Mouse (Mus musculus): ENCODE measurements at regions not wholly inside any gene's neighbourhood (a gene's known extent, or its start where the extent isn't known, plus 50 kb on each side); places are given as distances from the start of the nearest gene placed in this dataset.
"Not testable (repeated sequence)": the region's sequence is repeated elsewhere in the genome, so short reads cannot be mapped to it uniquely, and the experiment has no call there.

GRCm38 (mm10) chr7:138758386-138758785 lies 87.5 kb upstream of the Ppp2r2d start:
- Histone ChIP-seq H3K4me1 (no peaks in the 10 kb centered on the region), H3K36me3 (no peaks in the 10 kb centered on the region), H3K9me3 (replicated peaks) (no peaks in the 10 kb centered on the region), H3K4me3 (replicated peaks) (no peak overlapping the region), H3K27ac (replicated peaks) (no peak overlapping the region), H3K4me2 (replicated peaks) (no peak overlapping the region), H3K9ac (no peak overlapping the region), H3K27me3 (no peaks in the 10 kb centered on the region)
- no peak for ATAC-seq (ENCODE audit: insufficient number of reproducible peaks, low FRiP score, low TSS enrichment, low read depth)
- WGBS = 73% methylated on average over 1 of the region's 1 CpGs

DNA sequence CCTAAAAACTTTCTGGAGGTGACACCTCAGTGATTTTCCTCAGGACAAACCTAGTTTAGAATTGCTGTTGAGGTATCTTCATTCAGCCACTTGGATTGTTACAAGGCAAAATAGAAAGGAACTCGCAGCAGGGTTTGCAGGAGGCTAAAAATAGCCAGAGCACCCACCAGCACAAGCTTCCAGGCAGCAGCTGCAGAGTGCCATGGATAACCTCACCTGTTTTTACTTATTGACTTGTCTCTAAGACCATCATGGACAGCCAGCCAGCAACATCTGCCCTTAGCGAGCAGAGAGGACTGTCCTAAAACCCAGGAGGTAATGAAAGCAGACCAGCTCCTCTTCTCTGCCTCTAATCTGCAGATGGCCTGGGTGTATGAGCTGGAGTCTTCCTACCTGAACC lies 97.4 kb upstream of the Ppp2r2d start:
- Histone ChIP-seq H3K4me2 (replicated peaks) (no peak overlapping the region), H3K4me3 (replicated peaks) (no peak overlapping the region), H3K9ac (no peak overlapping the region), H3K9me3 (replicated peaks) (no peaks in the 10 kb centered on the region), H3K27me3 (no peaks in the 10 kb centered on the region), H3K36me3 (no peaks in the 10 kb centered on the region), H3K27ac (replicated peaks) (no peak overlapping the region), H3K4me1 (no peaks in the 10 kb centered on the region)
- no peak for ATAC-seq (ENCODE audit: insufficient number of reproducible peaks, low FRiP score, low TSS enrichment, low read depth)
- 52% methylated on average over 2 of the region's 2 CpGs for WGBS

DNA sequence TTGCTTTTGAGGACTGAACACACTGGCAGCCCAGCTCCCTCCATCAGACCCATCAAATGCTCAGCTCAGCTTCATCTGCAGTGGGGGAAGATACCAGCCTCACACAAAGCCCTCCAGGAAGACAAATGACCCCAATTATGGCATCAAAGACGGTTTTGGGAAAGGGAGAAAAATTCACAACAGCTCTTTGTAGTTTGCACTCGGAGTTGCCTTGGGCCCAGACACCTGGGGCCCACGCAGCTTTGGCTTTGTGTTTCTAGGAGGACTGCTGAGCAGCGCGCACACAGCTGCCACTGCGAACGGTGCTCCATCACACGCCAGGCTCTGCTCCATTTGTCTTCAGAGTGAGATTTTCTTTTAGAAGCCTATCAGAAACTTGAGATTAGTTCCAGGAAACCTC lies 99.3 kb upstream of the Ppp2r2d start:
- WGBS = 42% methylated on average over 8 of the region's 8 CpGs
- no peaks in the 10 kb centered on the region for H3K9me3 ChIP-seq (replicated peaks)
- no peaks in the 10 kb centered on the region for H3K4me1 ChIP-seq
- H3K9ac ChIP-seq = no peak overlapping the region
- no peak overlapping the region for H3K27ac ChIP-seq (replicated peaks)
- ATAC-seq (ENCODE audit: insufficient number of reproducible peaks, low FRiP score, low TSS enrichment, low read depth) = no peak
- no peak overlapping the region for H3K4me3 ChIP-seq (replicated peaks)
- H3K4me2 ChIP-seq (replicated peaks) = no peak overlapping the region
- no peaks in the 10 kb centered on the region for H3K36me3 ChIP-seq
- no peaks in the 10 kb centered on the region for H3K27me3 ChIP-seq

DNA sequence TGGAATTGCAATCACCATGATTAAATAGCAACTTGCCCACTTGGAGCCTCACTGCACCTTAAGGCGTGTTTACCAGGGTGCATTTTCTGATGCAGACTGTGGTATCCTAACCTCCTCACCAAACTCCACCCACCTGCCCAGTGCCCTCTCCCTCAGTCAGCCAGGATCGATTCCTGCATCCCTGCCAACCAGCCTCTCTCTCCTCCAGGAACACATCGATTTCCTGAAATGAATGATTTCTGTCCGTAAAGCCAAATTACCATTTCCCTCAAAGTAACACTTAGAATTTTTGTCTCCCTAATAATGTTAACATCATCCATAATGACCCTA lies 103.4 kb upstream of the Ppp2r2d start:
- H3K9me3 ChIP-seq (replicated peaks) = no peaks in the 10 kb centered on the region
- no peaks in the 10 kb centered on the region for H3K4me1 ChIP-seq
- 83% methylated on average over 4 of the region's 4 CpGs for WGBS
- H3K9ac ChIP-seq = no peak overlapping the region
- ATAC-seq (ENCODE audit: insufficient number of reproducible peaks, low FRiP score, low TSS enrichment, low read depth) = no peak
- H3K4me3 ChIP-seq (replicated peaks) = no peak overlapping the region
- H3K36me3 ChIP-seq = no peaks in the 10 kb centered on the region
- H3K27ac ChIP-seq (replicated peaks) = no peak overlapping the region
- H3K4me2 ChIP-seq (replicated peaks) = no peak overlapping the region
- H3K27me3 ChIP-seq = no peaks in the 10 kb centered on the region

DNA sequence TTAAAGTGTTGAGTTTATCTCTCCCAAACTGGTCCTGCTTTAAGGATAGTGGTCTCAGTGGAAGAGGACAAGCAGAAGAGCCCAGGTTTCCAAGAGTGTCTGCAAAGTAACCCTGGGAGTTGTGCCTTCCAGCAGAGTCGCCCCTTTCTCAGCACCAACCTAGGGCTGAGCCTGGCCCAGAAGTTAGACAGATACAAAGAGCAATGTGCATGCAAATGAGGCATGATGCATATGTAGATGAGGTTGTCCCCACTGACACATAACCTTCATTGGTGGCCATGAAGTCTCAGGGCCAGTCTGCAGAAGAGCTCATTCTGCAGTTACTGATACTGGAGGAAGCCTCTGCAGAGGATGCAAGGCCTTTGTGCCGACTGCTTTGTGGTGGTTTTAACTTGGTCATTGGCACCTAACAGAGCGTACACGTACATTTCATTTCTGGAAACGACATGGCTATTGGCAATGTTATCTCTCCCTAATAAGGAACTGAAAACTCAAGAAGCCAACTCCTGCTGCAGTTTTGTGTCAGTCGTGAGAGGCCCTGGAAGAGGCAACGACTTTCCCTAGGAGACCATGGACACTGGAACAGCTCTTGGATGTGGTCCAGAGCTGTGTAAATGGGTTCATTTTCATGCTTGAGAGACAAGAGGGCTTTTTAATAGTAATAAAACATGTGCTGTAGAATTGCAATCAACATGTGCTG lies 103.9 kb upstream of the Ppp2r2d start:
- H3K36me3 ChIP-seq = no peaks in the 10 kb centered on the region
- no peak overlapping the region for H3K4me3 ChIP-seq (replicated peaks)
- no peaks in the 10 kb centered on the region for H3K4me1 ChIP-seq
- H3K4me2 ChIP-seq (replicated peaks) = no peak overlapping the region
- no peak overlapping the region for H3K27ac ChIP-seq (replicated peaks)
- 59% methylated on average over 7 of the region's 7 CpGs for WGBS
- H3K9me3 ChIP-seq (replicated peaks) = no peaks in the 10 kb centered on the region
- no peak overlapping the region for H3K9ac ChIP-seq
- no peak for ATAC-seq (ENCODE audit: insufficient number of reproducible peaks, low FRiP score, low TSS enrichment, low read depth)
- H3K27me3 ChIP-seq = no peaks in the 10 kb centered on the region

GRCm38 (mm10) chr7:138734254-138734653 lies 111.6 kb upstream of the Ppp2r2d start:
- no peak overlapping the region for H3K4me2 ChIP-seq (replicated peaks)
- H3K36me3 ChIP-seq = no peaks in the 10 kb centered on the region
- H3K27me3 ChIP-seq = no peaks in the 10 kb centered on the region
- 25% methylated on average over 4 of the region's 4 CpGs for WGBS
- no peak overlapping the region for H3K4me3 ChIP-seq (replicated peaks)
- no peaks in the 10 kb centered on the region for H3K9me3 ChIP-seq (replicated peaks)
- H3K9ac ChIP-seq = no peak overlapping the region
- no peaks in the 10 kb centered on the region for H3K4me1 ChIP-seq
- H3K27ac ChIP-seq (replicated peaks) = no peak overlapping the region
- ATAC-seq (ENCODE audit: insufficient number of reproducible peaks, low FRiP score, low TSS enrichment, low read depth) = no peak

DNA sequence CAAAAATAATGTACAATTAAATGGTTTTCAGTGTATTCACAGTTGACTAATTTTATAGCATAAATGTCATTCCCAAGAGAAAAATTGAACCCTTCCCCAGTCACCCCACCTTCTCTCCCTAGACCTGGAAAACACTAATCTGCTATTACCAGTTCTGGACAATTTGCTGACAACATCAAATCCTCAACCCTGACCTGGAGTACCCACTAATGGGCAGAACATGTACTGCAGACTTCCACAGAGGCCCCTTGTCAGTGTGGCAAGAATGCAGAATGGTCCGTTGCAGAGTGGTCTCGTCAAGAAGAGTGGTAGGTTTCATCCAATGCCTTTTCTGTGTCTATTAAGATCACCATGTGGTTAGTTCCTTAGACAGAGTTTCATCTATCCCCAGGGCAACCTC lies 121.0 kb upstream of the Ppp2r2d start:
- ATAC-seq (ENCODE audit: insufficient number of reproducible peaks, low FRiP score, low TSS enrichment, low read depth) = no peak
- 79% methylated on average over 2 of the region's 2 CpGs for WGBS

GRCm38 (mm10) chr7:138719608-138720007 lies 126.3 kb upstream of the Ppp2r2d start:
- Histone ChIP-seq H3K36me3 (no peaks in the 10 kb centered on the region), H3K4me1 (no peaks in the 10 kb centered on the region), H3K27ac (replicated peaks) (no peak overlapping the region), H3K27me3 (no peaks in the 10 kb centered on the region), H3K9me3 (replicated peaks) (no peaks in the 10 kb centered on the region), H3K4me3 (replicated peaks) (no peak overlapping the region), H3K9ac (no peak overlapping the region), H3K4me2 (replicated peaks) (no peak overlapping the region)
- ATAC-seq (ENCODE audit: insufficient number of reproducible peaks, low FRiP score, low TSS enrichment, low read depth) = no peak
- 71% methylated on average over 5 of the region's 5 CpGs for WGBS

More for the DNA sequence above, 121.0 kb upstream of the Ppp2r2d start:
- Histone ChIP-seq H3K4me3 (replicated peaks) (no peak overlapping the region), H3K4me2 (replicated peaks) (no peak overlapping the region), H3K27me3 (no peaks in the 10 kb centered on the region), H3K4me1 (no peaks in the 10 kb centered on the region), H3K36me3 (no peaks in the 10 kb centered on the region), H3K9me3 (replicated peaks) (no peaks in the 10 kb centered on the region), H3K27ac (replicated peaks) (no peak overlapping the region), H3K9ac (no peak overlapping the region)

GRCm38 (mm10) chr7:138719115-138719514 lies 126.8 kb upstream of the Ppp2r2d start:
- 66% methylated on average over 3 of the region's 3 CpGs for WGBS
- no peaks in the 10 kb centered on the region for H3K4me1 ChIP-seq

DNA sequence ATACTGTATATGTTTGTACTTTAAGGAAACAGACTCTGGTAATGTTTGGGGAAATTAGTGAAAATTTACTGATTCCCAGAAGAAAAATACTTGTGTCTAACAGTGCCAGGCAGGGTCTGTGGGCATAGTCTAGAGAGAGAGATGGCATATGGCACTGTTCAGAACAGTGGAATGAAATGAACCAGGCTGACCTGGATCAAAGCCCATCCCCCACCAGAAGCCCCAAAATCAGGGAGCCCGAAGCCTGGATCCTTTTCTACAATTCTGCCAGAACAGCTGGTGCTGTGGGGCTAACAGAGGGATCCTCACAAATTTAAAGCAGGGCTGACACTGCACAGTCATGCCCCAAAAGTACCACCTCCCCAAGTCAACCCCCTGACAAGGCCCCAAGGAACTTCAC lies 131.1 kb upstream of the Ppp2r2d start:
- Histone ChIP-seq H3K9ac (no peak overlapping the region), H3K27me3 (no peaks in the 10 kb centered on the region), H3K9me3 (replicated peaks) (no peaks in the 10 kb centered on the region), H3K4me1 (no peaks in the 10 kb centered on the region), H3K4me3 (replicated peaks) (no peak overlapping the region), H3K4me2 (replicated peaks) (no peak overlapping the region), H3K36me3 (no peaks in the 10 kb centered on the region), H3K27ac (replicated peaks) (no peak overlapping the region)
- no peak for ATAC-seq (ENCODE audit: insufficient number of reproducible peaks, low FRiP score, low TSS enrichment, low read depth)
- WGBS = 53% methylated on average over 1 of the region's 1 CpGs

More at GRCm38 (mm10) chr7:138719115-138719514, 126.8 kb upstream of the Ppp2r2d start:
- Histone ChIP-seq H3K4me2 (replicated peaks) (no peak overlapping the region), H3K27ac (replicated peaks) (no peak overlapping the region), H3K36me3 (no peaks in the 10 kb centered on the region), H3K4me3 (replicated peaks) (no peak overlapping the region), H3K9me3 (replicated peaks) (no peaks in the 10 kb centered on the region), H3K9ac (no peak overlapping the region), H3K27me3 (no peaks in the 10 kb centered on the region)
- no peak for ATAC-seq (ENCODE audit: insufficient number of reproducible peaks, low FRiP score, low TSS enrichment, low read depth)

DNA sequence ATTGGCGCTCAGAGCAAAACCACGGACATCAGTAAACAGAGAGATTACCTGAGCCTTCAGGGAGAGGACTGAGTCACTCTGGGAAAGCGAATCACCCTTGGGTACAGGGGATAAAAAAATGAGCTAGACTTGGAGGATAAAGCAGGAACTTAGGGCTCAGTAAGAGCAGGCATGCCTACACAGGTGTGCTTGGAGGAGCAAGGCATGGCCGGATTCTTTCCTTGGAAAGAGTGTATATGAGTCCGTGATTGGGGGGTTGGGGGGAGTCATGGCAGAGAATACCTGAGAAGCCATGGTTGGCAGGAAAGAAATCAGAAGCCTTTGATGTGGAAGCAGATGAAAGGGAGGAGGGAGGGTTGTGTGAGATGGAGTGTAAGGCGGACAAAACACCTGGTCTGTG lies 137.5 kb upstream of the Ppp2r2d start:
- Histone ChIP-seq H3K36me3 (no peaks in the 10 kb centered on the region), H3K4me1 (no peaks in the 10 kb centered on the region), H3K9me3 (replicated peaks) (no peaks in the 10 kb centered on the region), H3K4me3 (replicated peaks) (no peak overlapping the region), H3K27ac (replicated peaks) (no peak overlapping the region), H3K4me2 (replicated peaks) (no peak overlapping the region), H3K9ac (no peak overlapping the region), H3K27me3 (no peaks in the 10 kb centered on the region)
- WGBS = 64% methylated on average over 6 of the region's 6 CpGs
- 0 out of 2 replicates have a peak, but pooled peaks have one; percentile 19 for ATAC-seq (ENCODE audit: insufficient number of reproducible peaks, low FRiP score, low TSS enrichment, low read depth)

DNA sequence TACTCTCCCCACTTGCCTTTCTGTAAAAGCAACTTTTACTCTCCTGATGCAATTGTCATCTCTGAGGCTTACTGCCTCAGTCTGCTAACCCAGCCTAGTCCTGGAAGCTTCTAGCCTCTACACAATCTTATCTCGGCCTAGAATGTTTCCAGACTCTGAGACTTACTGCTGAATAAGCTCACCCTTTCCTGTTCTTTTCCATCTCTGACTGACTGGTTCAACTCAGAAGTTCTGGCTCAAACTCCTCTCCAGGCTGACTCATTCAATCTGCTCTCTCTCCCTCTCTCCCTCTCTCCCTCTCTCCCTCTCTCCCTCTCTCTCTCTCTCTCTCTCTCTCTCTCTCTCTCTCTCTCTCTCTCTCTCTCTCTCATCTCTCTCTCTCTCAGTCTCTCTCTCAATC lies 146.3 kb upstream of the Ppp2r2d start:
- H3K9ac ChIP-seq; H3K9me3 ChIP-seq (replicated peaks); H3K36me3 ChIP-seq; H3K4me2 ChIP-seq (replicated peaks); H3K4me1 ChIP-seq; ATAC-seq (ENCODE audit: insufficient number of reproducible peaks, low FRiP score, low TSS enrichment, low read depth); H3K4me3 ChIP-seq (replicated peaks); H3K27ac ChIP-seq (replicated peaks); H3K27me3 ChIP-seq: not testable (repeated sequence)
- 56% methylated on average over 1 of the region's 1 CpGs for WGBS
